Mouse (Mus musculus): Measurements from ENCODE around the gene Zfp990.
"Not testable (repeated sequence)": the region's sequence is repeated elsewhere in the genome, so short reads cannot be mapped to it uniquely, and the experiment has no call there.

The Zfp990 gene

DNA sequence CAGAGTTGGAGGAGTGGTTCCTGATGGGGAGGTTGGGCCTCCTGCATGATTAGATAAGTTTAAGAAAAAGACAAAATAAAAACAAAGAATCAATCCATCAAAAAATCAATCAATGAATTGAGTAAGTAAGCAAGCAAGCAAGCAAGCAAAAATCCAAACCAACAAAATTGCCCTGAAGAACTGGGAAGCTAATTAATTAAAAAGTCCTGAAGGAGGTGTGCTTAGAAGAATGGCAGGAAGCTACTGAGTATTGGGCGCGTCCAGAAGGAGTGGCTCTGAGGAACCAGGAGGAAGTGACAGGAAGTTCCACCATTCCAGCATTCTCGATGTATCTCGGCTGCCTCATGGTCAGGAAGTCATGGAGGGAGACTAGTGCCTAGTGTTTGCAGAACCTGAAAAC is at the start of gene Zfp990:
Gene Zfp990 (plus strand): TSS at position 301 of the 400 bp plus-strand sequence.
- not testable (repeated sequence) for DNase-seq (ENCODE audit: low read depth)

DNA sequence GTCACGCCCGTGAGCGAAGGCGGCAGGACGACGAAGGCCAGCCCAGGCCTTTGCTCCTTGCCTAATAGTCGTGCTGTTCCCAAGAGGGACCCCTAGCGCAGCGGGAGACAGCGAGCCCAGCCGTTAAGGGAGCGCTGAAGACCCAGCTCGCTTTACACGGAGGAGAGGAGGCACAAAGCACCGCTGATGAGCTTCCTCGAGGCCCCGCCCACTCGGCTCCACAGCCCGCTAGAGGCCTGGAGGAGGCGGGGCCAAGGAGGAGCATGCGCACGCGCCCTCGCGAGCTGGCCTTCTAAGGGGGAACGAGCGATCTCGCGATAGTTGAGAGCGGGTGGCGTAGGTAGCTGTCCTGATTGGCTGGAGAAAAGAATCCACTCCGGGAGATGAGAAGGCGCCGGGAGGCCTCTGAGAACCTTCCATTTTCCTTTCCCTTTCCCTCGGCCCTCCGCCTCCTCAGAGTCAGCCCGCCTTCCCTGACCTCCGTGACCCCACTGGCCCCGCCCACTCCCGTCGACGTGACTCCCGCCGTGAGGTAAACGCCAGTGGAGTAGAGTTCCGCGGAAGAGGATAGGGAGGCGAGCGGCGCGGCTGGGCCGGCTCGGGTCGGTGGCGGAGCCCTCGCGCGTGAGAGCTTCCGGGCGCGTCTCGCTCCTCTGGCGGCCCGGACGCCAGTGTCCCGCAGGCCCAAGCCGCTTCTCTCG is 46.9 kb upstream of the Zfp990 start:
- DNase-seq (ENCODE audit: low read depth) = not testable (repeated sequence)

DNA sequence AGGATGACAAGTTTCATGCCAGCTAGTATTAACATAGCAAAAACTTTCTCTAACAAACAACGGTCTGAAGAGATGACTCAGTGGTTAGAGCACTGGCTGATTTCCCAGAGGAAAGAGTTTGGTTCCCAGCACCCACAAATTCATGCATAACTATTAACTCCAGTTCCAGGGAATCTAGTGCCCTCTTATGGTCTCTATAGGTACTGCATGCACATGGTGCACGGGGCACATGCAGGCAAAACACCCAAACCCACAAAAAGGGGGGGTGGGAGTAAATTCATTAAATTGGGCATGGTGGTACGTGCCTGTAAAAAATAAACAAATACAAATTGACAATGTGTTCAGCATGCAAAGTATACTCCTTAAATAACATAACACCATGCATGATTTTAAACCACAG is 32.4 kb upstream of the Zfp990 start:
- DNase-seq (ENCODE audit: low read depth) = no peak

DNA sequence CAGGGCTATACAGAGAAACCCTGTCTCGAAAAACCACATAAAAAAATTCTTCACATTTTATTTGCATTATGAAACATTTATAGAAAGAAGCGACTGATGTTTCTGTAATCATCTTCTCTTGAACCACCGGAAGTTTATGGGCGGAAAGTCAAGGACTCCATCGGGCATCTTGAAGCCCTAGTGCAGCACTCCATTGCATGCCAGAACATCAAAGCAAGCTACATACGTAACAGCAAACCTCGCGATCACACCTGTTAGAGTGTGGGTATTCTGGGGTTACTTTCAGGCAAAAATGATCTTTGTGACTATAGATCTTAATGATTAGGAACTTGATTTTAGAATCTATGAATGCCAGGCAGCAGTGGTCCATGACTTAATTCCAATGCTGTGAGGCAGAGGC is 29.9 kb upstream of the Zfp990 start:
- DNase-seq (ENCODE audit: low read depth) = not testable (repeated sequence)

DNA sequence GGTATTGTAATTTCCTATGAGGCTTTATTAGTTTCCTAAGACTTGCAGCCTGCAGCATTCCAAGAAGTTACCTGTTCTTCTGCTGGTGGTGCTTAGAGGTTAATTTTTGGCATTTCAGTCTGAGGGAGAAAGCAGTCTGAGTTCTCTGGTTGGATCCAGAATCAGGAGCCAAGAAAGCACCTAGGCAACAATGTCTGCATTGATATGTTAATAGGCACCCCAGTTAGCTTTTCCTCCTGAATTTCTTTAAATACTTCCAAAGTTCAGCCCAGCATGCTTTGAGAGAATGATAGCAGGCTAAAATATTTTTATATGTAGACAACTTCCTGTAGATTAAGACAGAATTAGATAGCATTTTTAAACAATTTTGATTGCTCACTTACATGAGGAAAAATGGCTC is 21.2 kb upstream of the Zfp990 start:
- DNase-seq (ENCODE audit: low read depth) = no peak

DNA sequence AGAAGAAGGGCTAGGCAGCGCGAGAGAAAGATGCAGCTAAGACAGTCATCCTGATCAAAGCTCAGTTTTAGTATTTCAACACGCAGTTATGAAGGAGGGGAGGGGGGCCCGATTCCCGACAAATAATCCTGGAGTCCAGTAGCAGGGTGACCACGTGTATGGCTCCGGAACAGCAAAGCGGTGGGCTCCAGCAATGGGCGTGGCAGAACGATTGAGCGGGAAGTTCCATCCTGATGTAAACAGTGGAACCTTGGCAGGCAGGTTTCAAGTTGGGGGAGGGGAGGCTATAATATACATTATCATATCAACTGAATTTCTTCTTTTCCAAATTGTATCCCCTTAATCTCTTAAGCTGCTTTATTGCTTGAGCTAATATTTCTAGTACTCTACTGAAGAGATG is 18.4 kb upstream of the Zfp990 start:
- DNase-seq (ENCODE audit: low read depth) = no peak

DNA sequence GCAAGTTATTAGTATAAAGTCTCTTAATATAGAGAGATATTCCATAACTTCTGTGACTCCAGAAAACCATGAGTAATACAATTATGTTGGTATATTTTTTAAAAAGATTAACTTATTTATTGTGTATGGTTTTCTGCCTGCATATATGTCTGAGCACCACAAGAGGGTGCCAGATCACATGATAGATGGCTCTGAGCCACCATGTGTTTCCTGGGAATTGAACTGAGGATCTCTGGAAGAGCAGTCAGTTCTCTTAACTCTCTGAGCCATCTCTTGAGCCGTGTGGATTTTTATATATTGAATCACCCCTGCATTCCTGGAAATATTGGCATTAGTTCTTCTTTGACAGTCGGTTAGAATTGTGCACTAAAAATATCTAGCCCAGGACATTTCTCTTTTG is 17.2 kb upstream of the Zfp990 start:
- DNase-seq (ENCODE audit: low read depth) = peak; percentile 51

DNA sequence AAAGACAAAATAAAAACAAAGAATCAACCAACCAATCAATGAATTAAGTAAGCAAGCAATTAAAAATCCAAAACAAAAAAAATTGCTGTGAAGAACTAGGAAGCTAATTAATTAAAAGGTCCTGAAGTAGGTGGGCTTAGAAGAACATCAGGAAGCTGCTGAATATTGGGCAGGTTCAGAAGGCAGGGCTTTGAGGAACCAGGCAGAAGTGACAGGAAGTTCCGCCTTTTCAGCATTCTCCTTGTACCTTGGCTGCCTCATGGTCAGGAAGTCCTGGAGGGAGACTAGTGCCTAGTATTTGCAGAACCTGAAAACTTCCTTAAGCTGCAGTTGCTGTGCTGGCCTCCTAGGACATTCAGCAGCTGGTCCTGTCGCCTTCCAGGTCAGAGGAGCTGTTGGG is 4.1 kb downstream of the Zfp990 start:
- DNase-seq (ENCODE audit: low read depth) = peak; percentile 8

DNA sequence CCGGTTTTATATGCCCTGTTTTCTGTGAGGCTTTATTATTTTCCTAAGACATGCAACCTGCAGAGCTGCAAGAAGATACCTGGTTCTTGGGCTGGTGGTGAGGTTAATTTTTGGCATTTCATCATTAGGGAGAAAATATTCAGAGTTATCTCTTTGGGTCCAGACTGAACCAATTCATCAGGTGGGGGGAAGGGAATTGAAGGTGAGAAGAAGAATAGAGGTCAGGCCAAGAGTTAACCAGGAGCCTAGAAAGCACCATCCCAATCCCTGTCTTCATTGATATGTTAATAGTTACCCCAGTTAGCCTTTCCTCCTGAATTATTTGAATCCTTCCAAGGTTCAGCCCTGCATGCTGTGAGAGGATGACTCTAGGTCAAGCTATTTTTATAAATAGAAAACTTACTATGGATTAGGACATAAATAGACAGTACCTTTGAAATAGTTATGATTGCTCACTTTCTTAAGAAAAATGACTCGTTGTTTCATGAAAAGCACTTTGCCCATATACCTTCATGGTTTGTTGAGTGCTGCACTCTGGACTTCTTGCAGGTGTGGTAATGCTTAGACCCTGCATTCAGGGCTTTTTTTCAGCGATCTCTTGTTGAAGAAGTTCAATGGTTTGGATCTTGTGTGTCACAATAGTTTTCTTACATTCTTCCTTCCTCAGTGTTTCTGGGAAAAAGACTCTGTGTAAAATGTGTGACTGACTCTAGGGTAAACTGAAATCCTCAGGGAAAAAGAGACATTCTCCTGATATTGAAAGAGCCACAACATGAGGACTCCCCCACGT is 5.4 kb downstream of the Zfp990 start:
- not testable (repeated sequence) for DNase-seq (ENCODE audit: low read depth)

DNA sequence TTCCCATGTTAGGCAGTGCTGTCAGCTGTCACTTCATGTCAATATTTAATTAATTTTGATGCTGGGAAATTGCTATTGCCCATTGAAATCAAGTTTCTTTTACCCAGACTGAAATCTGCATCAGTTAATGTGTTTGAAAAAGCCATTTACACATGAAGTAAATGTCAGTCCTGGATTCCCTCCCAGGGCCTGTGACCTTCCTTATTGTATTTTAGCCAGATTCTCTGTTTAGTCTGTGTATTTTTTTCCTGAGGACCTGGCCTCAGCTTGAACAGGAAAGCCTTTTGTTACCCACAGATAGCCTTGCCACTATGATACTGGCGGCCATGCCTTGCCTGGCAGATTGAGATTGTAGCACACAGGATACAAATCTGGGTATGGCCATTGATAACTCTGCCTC is 6.8 kb downstream of the Zfp990 start:
- DNase-seq (ENCODE audit: low read depth) = not testable (repeated sequence)

DNA sequence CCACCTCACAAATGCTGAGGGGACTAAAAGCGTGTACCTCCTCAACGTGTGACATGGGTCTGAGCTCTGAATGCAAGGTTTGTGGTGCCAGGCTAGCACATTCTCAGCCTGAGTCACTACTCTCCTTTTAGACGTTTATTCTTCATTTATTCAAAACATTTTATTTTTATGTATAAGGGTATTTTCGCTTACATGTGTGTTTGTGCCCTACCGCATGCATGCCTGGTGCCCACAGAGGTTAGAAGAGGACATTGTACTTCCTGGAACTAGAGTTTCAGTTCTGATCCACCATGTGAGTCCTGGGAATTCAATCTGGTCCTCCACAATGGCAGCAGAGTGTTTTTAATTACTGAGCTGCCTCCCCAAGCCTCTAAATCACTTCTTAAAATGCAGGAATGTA is 33.3 kb downstream of the Zfp990 start:
- not testable (repeated sequence) for DNase-seq (ENCODE audit: low read depth)

DNA sequence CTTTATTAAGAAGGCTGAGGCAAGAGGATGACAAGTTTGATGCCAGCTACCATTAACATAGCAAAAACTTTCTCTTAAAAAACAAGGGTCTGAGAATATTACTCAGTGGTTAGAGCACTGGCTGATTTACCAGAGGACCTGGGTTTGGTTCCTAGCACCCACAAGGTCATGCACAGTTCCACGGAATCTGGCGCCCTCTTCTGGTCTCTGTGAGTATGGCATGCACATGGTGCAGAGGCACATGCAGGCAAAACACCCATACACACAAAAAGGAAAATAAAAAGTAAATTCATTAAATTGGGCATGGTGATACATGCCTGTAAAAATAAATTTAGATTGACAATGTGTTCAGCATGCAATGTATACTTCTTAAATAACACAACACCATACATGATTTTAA is 34.5 kb downstream of the Zfp990 start:
- DNase-seq (ENCODE audit: low read depth) = not testable (repeated sequence)

DNA sequence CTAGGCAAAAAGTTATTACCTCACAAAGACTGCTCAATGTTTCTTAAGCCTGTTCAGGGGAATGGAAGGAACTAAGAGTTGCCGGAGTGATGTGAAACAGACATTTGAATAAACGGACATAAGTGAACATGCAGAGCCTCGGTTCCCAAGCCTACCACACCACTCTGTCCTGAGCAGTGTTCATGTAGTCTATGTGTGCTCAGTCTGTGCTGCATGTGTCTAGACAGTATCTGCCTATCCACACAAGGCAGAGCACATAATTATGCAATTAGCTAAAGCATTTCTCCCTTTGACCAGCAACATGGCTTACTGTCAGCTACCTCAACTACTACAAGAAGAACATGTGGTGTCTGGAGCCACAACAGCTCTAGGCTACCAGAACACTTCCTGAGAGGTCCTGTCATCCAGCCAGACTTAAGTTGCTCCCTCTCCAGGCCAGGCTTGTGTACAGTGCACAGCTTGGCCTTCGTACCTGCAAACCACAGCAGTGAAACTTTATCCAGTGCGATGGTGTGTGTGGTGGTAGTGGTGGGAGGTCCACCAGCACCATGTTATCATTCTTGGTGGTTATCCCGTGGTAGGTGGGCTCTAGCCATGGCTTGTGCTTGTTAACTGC is 35.3 kb downstream of the Zfp990 start:
- DNase-seq (ENCODE audit: low read depth) = not testable (repeated sequence)

DNA sequence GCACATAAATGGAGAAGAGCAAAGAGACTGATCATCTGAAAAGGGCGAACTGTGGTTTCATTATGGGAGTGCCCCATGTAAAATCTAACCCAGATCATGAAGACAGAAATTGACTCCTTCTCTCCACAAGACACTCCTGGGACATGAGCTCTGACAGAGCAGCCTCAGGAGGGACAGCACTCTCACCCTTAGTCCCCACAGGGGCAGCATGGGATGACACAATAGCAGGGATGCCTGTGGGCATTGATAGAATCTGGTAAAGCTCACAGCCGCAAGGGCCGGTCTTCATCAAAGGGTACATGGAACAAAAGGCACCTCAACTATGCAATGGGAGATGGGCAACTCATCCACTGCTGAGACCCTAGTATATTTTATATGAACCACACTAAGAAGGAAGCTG is 35.9 kb downstream of the Zfp990 start:
- not testable (repeated sequence) for DNase-seq (ENCODE audit: low read depth)

DNA sequence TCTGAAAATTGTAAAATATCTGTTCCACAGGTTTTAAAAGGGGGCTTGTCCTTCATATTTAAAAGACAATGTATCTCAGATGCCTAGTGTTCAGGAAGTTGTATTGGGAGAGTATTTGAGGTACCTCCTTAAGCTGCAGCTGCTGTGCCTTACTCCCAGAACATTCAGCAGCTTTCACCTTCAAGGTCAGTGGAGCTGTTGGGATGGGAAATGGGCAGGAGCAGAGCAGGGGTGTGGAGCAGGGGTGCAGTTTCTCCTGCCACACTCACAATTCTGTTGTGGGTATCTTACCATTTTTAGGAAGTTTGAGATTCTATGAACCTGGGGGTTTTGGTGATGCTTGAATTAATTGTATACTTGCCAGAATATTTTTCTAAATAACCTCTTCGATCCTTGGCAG is 46.1 kb downstream of the Zfp990 start:
- no peak for DNase-seq (ENCODE audit: low read depth)

DNA sequence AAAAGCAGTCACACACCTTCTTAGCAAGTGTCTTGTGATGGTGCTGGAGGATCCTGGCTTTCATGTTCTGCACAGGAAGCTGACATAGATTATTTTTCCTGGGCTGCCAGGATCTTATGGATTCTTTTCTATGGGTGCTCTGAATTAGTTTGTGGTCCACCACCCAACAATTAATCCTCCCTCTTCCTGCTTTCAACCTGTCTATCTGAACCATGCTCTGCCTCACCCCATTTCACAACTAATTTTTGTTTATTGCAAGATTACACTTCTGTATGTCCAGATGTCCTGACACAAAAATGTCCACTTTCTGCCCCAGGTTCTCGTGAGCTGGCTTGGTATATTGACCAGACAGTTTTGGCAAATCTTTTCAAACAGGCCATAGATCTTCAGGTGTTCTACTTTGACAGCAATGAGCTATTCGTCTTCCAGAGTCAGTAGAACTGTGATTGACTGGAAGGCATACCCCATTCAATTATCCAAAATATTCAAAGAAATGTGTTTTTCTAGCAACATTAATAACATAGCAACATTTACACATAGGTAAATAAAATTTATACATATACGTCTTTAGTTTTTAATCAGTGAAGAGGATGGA is 49.0 kb downstream of the Zfp990 start:
- no peak for DNase-seq (ENCODE audit: low read depth)

DNA sequence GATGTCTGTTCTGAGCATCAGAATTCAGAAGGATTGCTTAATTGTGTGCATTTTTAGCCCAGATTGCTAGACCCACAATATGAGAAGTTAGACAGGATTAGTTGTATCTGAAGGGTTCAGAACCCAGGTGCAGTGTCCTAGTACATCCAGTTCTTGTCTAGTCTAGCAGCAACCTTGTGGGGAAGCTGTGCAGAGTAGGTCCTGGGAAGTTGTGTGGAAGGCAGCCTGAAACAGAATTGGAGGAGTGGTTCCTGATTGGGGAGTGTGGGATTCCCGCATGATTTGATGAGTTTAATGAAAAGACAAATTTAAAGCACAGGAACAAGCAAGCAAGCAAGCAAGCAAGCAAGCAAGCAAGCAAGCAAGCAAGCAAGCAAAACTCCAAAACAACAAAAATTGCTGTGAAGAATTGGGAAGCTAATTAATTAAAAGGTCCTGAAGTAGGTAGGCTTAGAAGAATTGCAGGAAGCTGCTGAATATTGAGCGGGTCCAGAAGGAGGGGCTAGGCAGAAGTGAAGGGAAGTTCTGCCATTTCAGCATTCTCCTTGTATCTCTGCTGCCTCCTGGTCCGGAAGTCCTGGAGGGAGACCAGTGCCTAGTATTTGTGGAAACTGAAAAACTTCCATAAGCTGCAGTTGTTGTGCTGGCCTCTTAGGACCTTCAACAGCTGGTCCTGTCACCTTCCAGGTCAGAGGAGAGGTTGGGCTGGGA is 53.7 kb downstream of the Zfp990 start:
- DNase-seq (ENCODE audit: low read depth) = peak; percentile 28

DNA sequence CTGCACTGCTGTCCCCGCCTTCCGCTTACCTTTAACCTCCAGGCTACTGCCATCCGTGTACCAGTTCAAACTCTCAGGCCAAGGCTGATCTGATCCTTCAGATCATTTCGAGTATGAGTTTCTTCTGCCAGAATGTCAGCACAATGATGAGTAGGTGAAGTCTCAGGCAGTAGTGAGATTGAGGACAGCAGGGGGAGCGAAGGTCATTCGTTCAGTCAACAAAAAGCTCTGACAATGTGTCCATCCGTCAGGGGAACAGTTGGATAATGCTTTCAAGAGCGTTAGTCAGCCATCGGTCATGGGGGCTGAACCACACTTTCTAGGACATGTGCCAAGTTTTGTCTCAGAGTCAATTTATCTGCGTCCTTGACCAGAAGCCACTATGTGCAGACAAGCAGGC is 59.9 kb downstream of the Zfp990 start:
- DNase-seq (ENCODE audit: low read depth) = not testable (repeated sequence)

DNA sequence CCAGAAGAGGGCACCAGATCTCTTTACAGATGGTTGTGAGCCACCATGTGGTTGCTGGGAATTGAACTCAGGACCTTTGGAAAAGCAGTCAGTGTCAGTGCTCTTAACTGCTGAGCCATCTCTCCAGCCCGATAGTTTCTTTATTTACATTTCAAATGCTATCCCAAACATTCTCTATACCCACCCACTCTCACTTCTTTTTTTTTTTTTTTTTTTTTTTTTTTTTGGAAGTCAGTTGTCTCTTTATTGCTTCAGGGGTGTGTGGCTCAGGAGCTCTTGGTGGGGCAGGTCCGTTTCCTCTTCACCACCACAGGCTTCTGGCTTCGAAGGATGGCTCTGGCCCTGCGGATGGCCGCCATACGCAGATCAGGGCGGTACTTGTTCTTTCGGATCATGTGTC is 66.1 kb downstream of the Zfp990 start:
- not testable (repeated sequence) for DNase-seq (ENCODE audit: low read depth)

DNA sequence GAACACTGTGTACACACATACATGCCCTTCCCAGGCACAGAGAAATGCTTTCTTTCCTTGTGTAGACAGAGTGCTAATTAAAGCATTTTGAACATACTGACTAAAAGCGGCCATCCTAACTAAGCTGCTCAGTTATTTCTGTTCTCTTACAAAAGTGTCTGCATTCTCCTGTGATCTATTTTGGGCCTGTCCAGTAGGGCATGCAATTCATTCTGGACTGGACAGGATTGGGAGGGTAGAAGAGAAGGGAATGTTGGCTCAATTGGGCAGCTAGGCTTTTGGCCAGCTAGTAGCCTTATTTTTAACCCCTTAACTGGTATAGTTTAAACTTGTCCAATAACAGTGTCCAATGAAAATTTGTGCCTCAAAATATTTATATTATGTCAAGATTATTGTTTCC is 69.8 kb downstream of the Zfp990 start:
- DNase-seq (ENCODE audit: low read depth) = not testable (repeated sequence)

DNA sequence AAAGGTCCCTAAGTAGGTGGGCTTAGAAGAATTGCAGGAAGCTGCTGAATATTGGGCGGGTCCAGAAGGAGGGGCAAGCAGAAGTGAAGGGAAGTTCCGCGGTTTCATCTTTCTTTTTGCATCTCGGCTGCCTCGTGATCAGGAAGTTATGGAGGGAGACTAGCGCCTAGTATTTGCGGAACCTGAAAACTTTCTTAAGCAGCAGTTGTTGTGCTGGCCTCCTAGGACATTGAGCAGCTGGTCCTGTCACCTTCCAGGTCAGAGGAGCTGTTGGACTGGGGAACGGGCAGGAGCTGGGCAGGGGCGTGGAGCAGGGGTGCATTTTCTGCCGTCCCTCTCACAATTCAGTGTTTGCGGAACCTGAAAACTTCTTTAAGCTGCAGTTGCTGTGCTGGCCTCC is 74.5 kb downstream of the Zfp990 start, which contains the start of gene Gm13212:
Gene Gm13212 (plus strand): TSS at position 89 of the 400 bp plus-strand sequence.
- peak; percentile 83 for DNase-seq (ENCODE audit: low read depth)

DNA sequence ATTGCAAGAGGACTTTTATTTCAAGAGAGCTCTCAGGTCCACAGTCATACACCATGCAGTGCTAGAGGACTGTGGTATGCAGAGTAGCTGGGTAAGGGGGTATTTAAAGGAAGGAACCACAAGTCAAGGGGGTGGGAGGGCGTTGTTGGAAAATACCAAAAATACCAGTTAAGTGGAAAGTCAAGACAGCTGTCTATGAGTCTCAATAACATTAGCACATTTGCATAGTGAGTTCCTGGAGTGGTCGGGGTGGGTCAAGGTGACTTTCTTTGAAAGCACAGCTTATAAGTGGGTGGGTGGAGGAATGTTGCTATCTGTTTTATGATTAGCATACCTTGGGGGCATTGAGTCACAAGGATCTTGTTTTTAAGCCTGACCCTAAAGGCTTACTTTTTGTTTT is 75.5 kb downstream of the Zfp990 start:
- DNase-seq (ENCODE audit: low read depth) = not testable (repeated sequence)
